Mouse (Mus musculus) layer of hippocampus, adult 11-12 months (tissue): ENCODE results near the gene R3hcc1l.

Experiments
- DNase-seq: peaks from one replicate; pipeline ENCODE4 v3.0.0; 2022; ENCODE audit warnings: low spot score

The R3hcc1l gene

GRCm38 (mm10) chr19:42540649-42541048, 22.1 kb downstream of the R3hcc1l start:
- DNase-seq, result no peak

GRCm38 (mm10) chr19:42558701-42559100, 40.1 kb downstream of the R3hcc1l start:
- no peak for DNase-seq

GRCm38 (mm10) chr19:42561991-42562390, 43.4 kb downstream of the R3hcc1l start:
- DNase-seq, result no peak

GRCm38 (mm10) chr19:42562981-42563380, 44.4 kb downstream of the R3hcc1l start:
- DNase-seq, result no peak

GRCm38 (mm10) chr19:42563726-42564270, 45.2 kb downstream of the R3hcc1l start:
- DNase-seq, result no peak

GRCm38 (mm10) chr19:42566283-42567019, 47.9 kb downstream of the R3hcc1l start:
- no peak for DNase-seq

GRCm38 (mm10) chr19:42567020-42567419, 48.5 kb downstream of the R3hcc1l start:
- DNase-seq, result no peak

- DNase-seq, result no peak
Measured at GRCm38 (mm10) chr19:42569076-42569475, 50.5 kb downstream of the R3hcc1l start.

- no peak for DNase-seq
Measured at GRCm38 (mm10) chr19:42571291-42571690, 52.7 kb downstream of the R3hcc1l start.

GRCm38 (mm10) chr19:42575317-42575716, 56.8 kb downstream of the R3hcc1l start:
- no peak for DNase-seq

- DNase-seq, result no peak
Measured at GRCm38 (mm10) chr19:42576856-42577255, 58.3 kb downstream of the R3hcc1l start.

GRCm38 (mm10) chr19:42578631-42579030, 60.1 kb downstream of the R3hcc1l start:
- DNase-seq, result no peak

GRCm38 (mm10) chr19:42580701-42581100, 62.1 kb downstream of the R3hcc1l start:
- DNase-seq, result no peak

GRCm38 (mm10) chr19:42582811-42583370, 64.3 kb downstream of the R3hcc1l start:
- DNase-seq, result no peak

- DNase-seq, result no peak
Measured at GRCm38 (mm10) chr19:42583677-42584076, 65.1 kb downstream of the R3hcc1l start.

- no peak for DNase-seq
Measured at GRCm38 (mm10) chr19:42584188-42584587, 65.6 kb downstream of the R3hcc1l start.

- DNase-seq, result no peak
Measured at GRCm38 (mm10) chr19:42587704-42588103, 69.1 kb downstream of the R3hcc1l start.

- DNase-seq, result peak; percentile 22
Measured at GRCm38 (mm10) chr19:42589246-42589645, 70.7 kb downstream of the R3hcc1l start.

- DNase-seq, result no peak
Measured at GRCm38 (mm10) chr19:42591534-42591933, 73.0 kb downstream of the R3hcc1l start.

GRCm38 (mm10) chr19:42593456-42593855, 74.9 kb downstream of the R3hcc1l start:
- no peak for DNase-seq

- DNase-seq, result no peak
Measured at GRCm38 (mm10) chr19:42595066-42595465, 76.5 kb downstream of the R3hcc1l start.

GRCm38 (mm10) chr19:42597286-42597685, 78.7 kb downstream of the R3hcc1l start:
- DNase-seq, result no peak

- DNase-seq, result no peak
Measured at GRCm38 (mm10) chr19:42597896-42598295, 79.3 kb downstream of the R3hcc1l start.

- DNase-seq, result no peak
Measured at GRCm38 (mm10) chr19:42599891-42600290, 81.3 kb downstream of the R3hcc1l start.
